Mouse (Mus musculus): ENCODE data around the gene Hmgn3. TPM values are rescaled to one million over a fixed set of nuclear protein-coding genes. Genes with fewer than 3 reads are reported as not detected.

Gene Hmgn3
- polyA plus RNA-seq, 1 experiment from 2014 or later: 113 TPM

DNA sequence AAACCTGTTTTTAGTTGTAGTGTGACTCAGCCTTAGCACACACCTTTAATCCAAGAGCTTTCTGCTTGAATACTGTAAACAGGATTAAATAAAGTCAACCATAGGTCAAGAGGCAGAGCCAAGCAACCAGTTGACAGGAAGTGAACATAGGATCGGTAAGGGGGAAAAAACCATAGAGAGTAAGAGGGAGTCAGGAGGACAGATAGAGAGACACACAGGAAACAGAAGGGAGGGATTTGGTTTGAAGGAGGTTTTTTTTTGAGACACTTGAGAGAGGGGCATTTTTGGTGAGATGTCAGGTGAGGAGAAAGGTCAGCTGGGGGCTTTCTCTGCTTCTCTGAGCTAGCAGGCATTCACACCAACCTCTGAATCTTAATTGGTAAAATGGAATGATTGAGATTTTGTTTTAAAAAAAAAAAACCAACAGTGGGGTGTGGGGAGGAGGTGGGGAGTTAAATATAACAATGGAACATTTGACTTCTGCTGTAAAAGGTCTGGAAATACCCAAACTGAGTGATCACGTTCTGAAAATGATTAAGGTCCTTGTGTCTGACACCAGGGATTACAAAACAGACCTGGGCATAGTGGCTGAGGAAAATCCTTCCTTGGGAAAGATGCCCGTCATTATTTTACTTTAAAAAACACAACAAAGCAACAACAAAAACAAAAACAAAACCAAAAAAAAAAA lies 51.7 kb downstream of the Hmgn3 start:
- H3K4me3 ChIP-seq (replicated peaks): no peak overlapping the region
- ATAC-seq: no peak
- 86% methylated on average over 3 of the region's 3 CpGs for WGBS

DNA sequence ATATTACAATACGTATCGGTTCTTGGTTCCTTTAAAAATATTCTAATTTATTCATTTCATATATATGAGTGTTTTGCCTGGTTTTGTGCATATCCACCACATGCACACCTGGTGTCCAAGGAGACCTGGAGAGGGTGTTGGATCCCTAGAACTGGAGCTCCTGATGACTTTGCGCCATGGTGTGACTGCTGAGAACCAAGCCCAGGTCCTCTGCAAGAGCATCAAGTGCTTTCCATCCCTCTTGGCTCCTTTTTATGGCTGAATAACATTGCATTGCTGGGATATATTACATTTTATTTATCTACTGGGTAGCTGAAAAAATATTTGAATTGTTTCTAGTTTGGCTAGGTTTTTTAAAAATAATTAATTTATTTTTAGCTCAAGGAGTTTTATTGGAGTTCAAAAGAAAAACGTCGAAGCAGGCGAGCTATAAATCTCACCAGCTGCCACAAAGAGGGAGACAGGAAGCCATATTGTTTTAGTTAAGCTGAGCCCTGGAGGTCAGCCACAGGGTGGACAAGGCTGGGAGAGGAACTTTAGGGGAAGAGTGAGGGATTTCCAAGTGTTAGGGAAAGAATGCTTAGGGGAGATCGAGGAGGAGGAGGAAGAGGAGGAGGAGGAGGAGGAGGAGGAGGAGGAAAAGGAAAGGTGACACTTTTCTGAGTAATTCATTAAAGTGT lies 62.6 kb downstream of the Hmgn3 start:
- Histone ChIP-seq H3K4me1 (replicated peaks) (0 out of 2 replicates have a peak, but pooled peaks cover 3% of the 10 kb centered on the region), H3K27ac (no peak overlapping the region), H3K9me3 (no peaks in the 10 kb centered on the region), H3K9ac (replicated peaks) (no peak overlapping the region), H3K4me2 (replicated peaks) (no peak overlapping the region), H3K27me3 (no peaks in the 10 kb centered on the region), H3K4me3 (replicated peaks) (no peak overlapping the region), H3K36me3 (no peaks in the 10 kb centered on the region)
- no peak for ATAC-seq
- 72% methylated on average over 7 of the region's 7 CpGs for WGBS

More for the DNA sequence above, 51.7 kb downstream of the Hmgn3 start:
- no peaks in the 10 kb centered on the region for H3K27me3 ChIP-seq
- H3K36me3 ChIP-seq: no peaks in the 10 kb centered on the region
- no peaks in the 10 kb centered on the region for H3K9me3 ChIP-seq
- H3K4me1 ChIP-seq (replicated peaks): no peaks in the 10 kb centered on the region; the same call in 1 of the 2 replicates
- no peak overlapping the region for H3K4me2 ChIP-seq (replicated peaks)
- no peak overlapping the region for H3K9ac ChIP-seq (replicated peaks)
- H3K27ac ChIP-seq: no peak overlapping the region

DNA sequence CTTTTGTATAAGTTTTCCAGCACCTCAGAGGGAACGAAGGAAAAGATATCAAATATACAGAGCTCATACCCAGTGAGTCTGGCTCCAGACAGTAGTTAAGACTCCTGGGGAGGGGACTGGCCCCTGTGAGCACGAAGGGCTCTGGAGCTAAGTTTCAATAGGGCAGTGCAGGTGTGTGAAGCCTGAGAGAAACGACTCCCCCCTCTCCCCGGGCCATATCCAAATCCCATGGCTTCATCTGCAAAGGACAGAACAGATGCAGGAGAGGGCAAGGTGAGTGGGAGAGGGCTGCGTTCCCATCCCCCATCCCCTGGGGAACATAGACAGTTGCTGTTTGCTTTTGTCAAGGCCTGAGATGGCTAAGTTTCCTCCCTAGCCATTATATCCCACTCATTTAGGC lies 63.4 kb downstream of the Hmgn3 start:
- no peak overlapping the region for H3K9ac ChIP-seq (replicated peaks)
- no peaks in the 10 kb centered on the region for H3K27me3 ChIP-seq
- no peak for ATAC-seq
- H3K9me3 ChIP-seq: no peaks in the 10 kb centered on the region
- H3K36me3 ChIP-seq: no peaks in the 10 kb centered on the region
- no peak overlapping the region for H3K4me3 ChIP-seq (replicated peaks)
- 0 out of 2 replicates have a peak, but pooled peaks cover 3% of the 10 kb centered on the region for H3K4me1 ChIP-seq (replicated peaks)
- H3K27ac ChIP-seq: no peak overlapping the region
- no peak overlapping the region for H3K4me2 ChIP-seq (replicated peaks)
- 62% methylated on average over 5 of the region's 5 CpGs for WGBS

DNA sequence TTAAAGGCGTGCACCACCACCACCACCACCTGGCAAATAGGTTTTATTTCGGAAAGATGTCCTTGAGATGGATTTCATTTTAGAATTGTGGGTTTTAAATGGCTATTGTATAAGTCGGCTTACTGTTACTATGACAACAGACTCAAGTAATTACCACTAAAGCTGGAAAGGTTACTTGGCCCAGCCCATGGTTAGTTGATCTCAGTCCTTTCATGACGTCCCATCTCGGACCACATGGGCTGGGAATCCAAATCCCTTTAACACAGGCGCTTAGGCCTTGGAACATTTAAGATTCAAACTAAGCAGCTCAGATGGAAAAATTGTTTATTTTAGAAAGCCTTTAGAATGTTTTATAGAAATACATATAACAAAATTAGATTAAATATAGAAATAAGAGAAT lies 64.2 kb downstream of the Hmgn3 start:
- ATAC-seq: no peak
- no peak overlapping the region for H3K27ac ChIP-seq
- H3K9ac ChIP-seq (replicated peaks): no peak overlapping the region
- H3K27me3 ChIP-seq: no peaks in the 10 kb centered on the region
- WGBS: 51% methylated on average over 6 of the region's 6 CpGs
- H3K36me3 ChIP-seq: no peaks in the 10 kb centered on the region
- no peak overlapping the region for H3K4me2 ChIP-seq (replicated peaks)
- no peaks in the 10 kb centered on the region for H3K9me3 ChIP-seq
- H3K4me1 ChIP-seq (replicated peaks): 0 out of 2 replicates have a peak, but pooled peaks cover 3% of the 10 kb centered on the region
- no peak overlapping the region for H3K4me3 ChIP-seq (replicated peaks)

DNA sequence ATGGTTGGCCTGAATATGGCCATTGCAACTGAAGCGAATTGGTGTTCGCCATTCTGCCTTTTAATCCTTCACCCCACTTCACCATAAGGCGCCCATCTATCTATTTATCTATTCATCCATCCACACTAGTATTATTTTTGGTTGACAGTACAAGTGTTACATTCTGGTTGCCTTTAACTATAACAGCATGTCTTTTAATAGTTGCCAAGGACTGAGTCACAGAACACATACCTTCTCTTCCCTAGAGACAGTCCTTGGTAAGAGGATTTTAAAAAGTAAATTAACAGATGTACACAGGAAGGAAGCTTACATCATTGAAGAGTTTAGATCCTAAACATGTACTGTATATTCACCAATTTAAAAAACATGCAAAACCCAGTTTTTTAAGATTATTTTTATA lies 66.8 kb downstream of the Hmgn3 start:
- no peak for ATAC-seq
- H3K27ac ChIP-seq: no peak overlapping the region
- no peaks in the 10 kb centered on the region for H3K9me3 ChIP-seq
- WGBS: 90% methylated on average over 3 of the region's 3 CpGs
- no peak overlapping the region for H3K4me2 ChIP-seq (replicated peaks)
- H3K9ac ChIP-seq (replicated peaks): no peak overlapping the region
- no peaks in the 10 kb centered on the region for H3K27me3 ChIP-seq
- 0 out of 2 replicates have a peak, but pooled peaks cover 3% of the 10 kb centered on the region for H3K4me1 ChIP-seq (replicated peaks)
- H3K4me3 ChIP-seq (replicated peaks): no peak overlapping the region
- H3K36me3 ChIP-seq: no peaks in the 10 kb centered on the region

DNA sequence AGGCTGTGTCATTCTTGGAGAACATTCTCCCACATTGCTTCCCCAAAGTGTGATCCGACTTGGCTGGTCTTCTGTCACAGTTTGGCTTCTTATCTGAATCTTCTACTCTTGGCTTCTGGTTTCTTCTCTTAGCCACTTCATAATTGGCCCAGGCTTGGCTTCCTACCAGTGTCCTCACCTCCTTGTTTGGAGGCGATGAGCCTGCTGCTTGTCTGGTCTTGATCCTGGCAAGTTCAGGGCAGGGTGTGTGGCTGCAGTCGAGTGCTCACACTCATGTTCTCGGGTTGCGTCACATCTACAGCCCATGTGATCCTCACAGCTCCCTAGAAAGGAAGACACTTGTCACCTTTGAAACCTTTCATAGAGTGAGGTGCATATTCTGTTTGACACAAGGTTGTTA lies 78.2 kb downstream of the Hmgn3 start:
- no peaks in the 10 kb centered on the region for H3K4me1 ChIP-seq (replicated peaks)
- 92% methylated on average over 5 of the region's 5 CpGs for WGBS
- no peaks in the 10 kb centered on the region for H3K36me3 ChIP-seq
- no peaks in the 10 kb centered on the region for H3K27me3 ChIP-seq
- H3K27ac ChIP-seq: no peak overlapping the region
- no peak for ATAC-seq
- no peaks in the 10 kb centered on the region for H3K9me3 ChIP-seq
- H3K4me3 ChIP-seq (replicated peaks): no peak overlapping the region
- H3K4me2 ChIP-seq (replicated peaks): no peak overlapping the region
- no peak overlapping the region for H3K9ac ChIP-seq (replicated peaks)

DNA sequence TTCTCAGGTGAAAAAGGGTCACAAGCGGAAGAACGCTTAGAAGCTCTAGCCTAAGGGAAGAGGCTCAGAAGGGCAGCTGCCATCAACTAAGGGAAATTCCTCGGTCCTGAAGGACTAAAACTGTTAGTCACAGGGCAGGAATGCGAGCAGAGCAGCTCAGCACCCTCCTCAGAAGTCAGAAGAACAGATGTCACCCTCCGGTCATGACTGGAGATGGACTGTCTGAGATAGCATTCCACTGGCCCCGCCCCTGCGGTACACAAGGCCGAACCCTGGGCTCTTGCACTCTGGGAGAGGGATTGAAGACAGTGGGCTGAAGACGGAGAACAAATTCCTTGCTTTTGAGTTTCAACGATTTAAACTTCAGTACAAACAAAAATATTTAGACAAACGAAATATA lies 85.2 kb downstream of the Hmgn3 start:
- 81% methylated on average over 11 of the region's 11 CpGs for WGBS
- ATAC-seq: no peak
- Histone ChIP-seq H3K27ac (no peak overlapping the region), H3K9ac (replicated peaks) (no peak overlapping the region), H3K27me3 (no peaks in the 10 kb centered on the region), H3K4me1 (replicated peaks) (no peaks in the 10 kb centered on the region), H3K4me3 (replicated peaks) (no peak overlapping the region), H3K36me3 (no peaks in the 10 kb centered on the region), H3K9me3 (no peaks in the 10 kb centered on the region), H3K4me2 (replicated peaks) (no peak overlapping the region)

Other genes with a start within 250 kb of the Hmgn3 start
- 139 and 143 TPM in 2 replicates for gene Phip, start 171.2 kb downstream of the Hmgn3 start, polyA plus RNA-seq (2015; fragmentation: Nextera tagmentation; extraction: Ambion mirVana)